Mouse (Mus musculus) hindbrain, embryonic 14.5 days (tissue): Measurements from ENCODE around the gene Slc29a3. TPM values are rescaled to one million over a fixed set of nuclear protein-coding genes. Genes with fewer than 3 reads are reported as not detected.
A peak's percentile ranks its signal among the peaks of the same experiment; 100 is the strongest.

Experiments used
- ATAC-seq: fragments of 200-750 bp; cut with Nextera tagmentation; 2 replicates; pipeline ENCODE4 v1.8.0; 2017; ENCODE audit warnings: moderate number of reproducible peaks, mild to moderate bottlenecking, moderate TSS enrichment, moderate library complexity; ENCODE audit not compliant: low FRiP score
- DNase-seq: peaks from one replicate; pipeline ENCODE4 v3.0.0-alpha.2; 2015; ENCODE audit warnings: low spot score
- H3K27ac ChIP-seq: fragments of 300-500 bp; sonication (generic); 2 replicates; pipeline ENCODE4 v1.5.1; 2014; ENCODE audit warnings: mild to moderate bottlenecking, moderate library complexity
- H3K27me3 ChIP-seq: fragments of 300-500 bp; sonication (generic); 2 replicates; pipeline ENCODE4 v1.6.1; 2014; ENCODE audit warnings: mild to moderate bottlenecking, low read length, mixed read lengths; ENCODE audit not compliant: control insufficient read depth, insufficient read depth
- H3K36me3 ChIP-seq: fragments of 300-500 bp; sonication (generic); replicated peaks from 2 replicates; pipeline ENCODE4 v1.6.1; 2014; ENCODE audit not compliant: control insufficient read depth, insufficient read depth
- H3K4me1 ChIP-seq: fragments of 300-500 bp; sonication (generic); replicated peaks from 2 replicates; pipeline ENCODE4 v1.6.1; 2014; ENCODE audit warnings: antibody characterized with exemption, low read length, mixed read lengths; ENCODE audit not compliant: control insufficient read depth, insufficient read depth
- H3K4me2 ChIP-seq: fragments of 300-500 bp; sonication (generic); replicated peaks from 2 replicates; pipeline ENCODE4 v1.6.1; 2014; ENCODE audit warnings: mild to moderate bottlenecking, moderate library complexity
- H3K4me3 ChIP-seq: fragments of 300-500 bp; sonication (generic); replicated peaks from 2 replicates; pipeline ENCODE4 v1.5.1; 2014; ENCODE audit warnings: mild to moderate bottlenecking, low read length
- H3K9ac ChIP-seq: fragments of 300-500 bp; sonication (generic); 2 replicates; pipeline ENCODE4 v1.6.1; 2014
- H3K9me3 ChIP-seq: fragments of 300-500 bp; sonication (generic); 2 replicates; pipeline ENCODE4 v1.6.1; 2016; ENCODE audit warnings: low read length; ENCODE audit not compliant: control insufficient read depth
- whole genome bisulfite sequencing: fragments of 180-500 bp; shearing (Covaris S2); extraction: QIAGEN DNeasy Blood & Tissue Kit; methylation state at CpG from one replicate; pipeline ENCODE4 v1.1.7; 2014; 5-methylcytosine and 5-hydroxymethylcytosine counted together
- polyA plus RNA-seq: library from polyadenylated mRNA; unstranded; fragments of >200 nt; fragmentation: Nextera tagmentation; extraction: Ambion mirVana; gene quantifications from 2 replicates; pipeline ENCODE4 v1.2.1, GENCODE M21; 2014

The Slc29a3 gene
- polyA plus RNA-seq, 1 experiment from 2014 or later, result 8.9 TPM

DNA sequence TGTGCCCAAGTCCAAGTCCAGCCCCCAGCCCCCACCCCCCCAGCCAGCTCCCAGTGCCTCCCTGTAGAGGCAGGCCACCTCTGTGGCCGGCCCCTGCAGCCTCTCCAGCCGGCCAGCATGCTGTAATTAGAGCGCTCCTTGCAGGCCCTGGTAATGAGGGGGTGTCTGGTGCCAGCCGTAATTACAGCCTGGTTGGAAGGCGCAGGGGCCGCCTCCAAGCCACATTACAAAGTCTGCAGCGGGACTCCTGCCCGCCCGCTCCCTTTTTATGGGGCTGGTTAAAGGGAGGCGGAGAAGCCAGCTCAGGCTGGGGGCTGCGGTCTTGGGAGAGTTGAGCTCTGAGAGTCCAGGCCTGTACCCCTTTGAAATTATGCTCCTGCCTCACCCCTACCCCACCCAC lies 41.8 kb upstream of the Slc29a3 start:
- no peak overlapping the region for H3K4me2 ChIP-seq
- no peak overlapping the region for H3K27ac ChIP-seq
- WGBS, result 37% methylated on average over 11 of the region's 11 CpGs
- H3K36me3 ChIP-seq, result no peaks in the 10 kb centered on the region
- ATAC-seq (0 out of 2 replicates have a peak, but pooled peaks have one; percentile 39), DNase-seq (no peak)
- H3K4me3 ChIP-seq, result no peak overlapping the region
- H3K9ac ChIP-seq, result no peak overlapping the region
- H3K27me3 ChIP-seq, result no peaks in the 10 kb centered on the region; the same call in 1 of the 2 replicates
- H3K4me1 ChIP-seq, result peaks cover 5% of the 10 kb centered on the region; the same call in 1 of the 2 replicates
- no peaks in the 10 kb centered on the region for H3K9me3 ChIP-seq

DNA sequence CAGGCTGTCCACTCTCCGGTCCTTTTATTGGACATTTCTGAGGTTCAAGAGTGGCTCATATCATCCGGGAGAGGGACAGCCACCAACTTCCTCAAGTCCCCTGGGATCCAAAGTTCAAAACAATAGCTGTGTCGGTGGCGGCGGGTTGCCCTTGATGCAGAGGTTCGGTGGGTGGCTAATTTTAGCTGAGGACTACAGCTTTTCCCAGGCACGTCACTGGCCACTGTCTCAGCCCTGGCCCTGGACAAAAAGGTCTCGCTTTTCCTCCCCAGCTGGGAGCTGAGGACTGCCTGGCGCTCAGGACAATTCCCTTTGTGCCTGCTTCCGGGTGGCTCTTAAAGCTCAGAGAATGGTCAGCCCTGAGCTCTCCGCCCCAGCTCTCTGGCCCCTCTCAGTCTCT lies 40.2 kb upstream of the Slc29a3 start:
- Histone ChIP-seq H3K9me3 (no peaks in the 10 kb centered on the region), H3K4me3 (no peak overlapping the region), H3K36me3 (no peaks in the 10 kb centered on the region), H3K27ac (no peak overlapping the region), H3K27me3 (no peaks in the 10 kb centered on the region; the same call in 1 of the 2 replicates), H3K9ac (no peak overlapping the region), H3K4me1 (peaks cover 5% of the 10 kb centered on the region; the same call in 1 of the 2 replicates), H3K4me2 (no peak overlapping the region)
- no peak for ATAC-seq
- no peak for DNase-seq
- WGBS, result 10% methylated on average over 11 of the region's 11 CpGs

DNA sequence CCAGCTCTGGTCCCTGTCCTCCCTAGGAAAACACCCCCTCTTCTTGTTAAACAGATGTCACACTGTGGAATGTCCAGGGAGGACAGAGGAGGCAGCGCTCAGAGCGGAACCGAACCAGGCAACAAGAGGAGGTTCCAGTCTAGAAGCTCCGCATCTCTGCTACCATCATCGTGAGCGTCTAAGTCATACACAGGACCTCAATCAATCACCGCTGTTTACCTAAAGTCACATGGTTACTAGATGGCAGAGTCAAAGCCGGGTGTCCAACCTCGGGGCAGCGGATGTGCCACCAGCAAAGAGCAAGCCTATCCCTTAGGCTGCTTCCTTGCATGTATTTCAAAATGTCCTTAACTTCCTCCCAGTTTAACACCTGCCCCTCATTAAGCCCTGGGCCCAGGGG lies 39.8 kb upstream of the Slc29a3 start:
- H3K9me3 ChIP-seq, result no peaks in the 10 kb centered on the region
- H3K9ac ChIP-seq, result no peak overlapping the region
- H3K4me3 ChIP-seq, result no peak overlapping the region
- no peak overlapping the region for H3K27ac ChIP-seq
- no peaks in the 10 kb centered on the region; the same call in 1 of the 2 replicates for H3K27me3 ChIP-seq
- H3K36me3 ChIP-seq, result no peaks in the 10 kb centered on the region
- no peak for ATAC-seq
- no peak for DNase-seq
- H3K4me2 ChIP-seq, result no peak overlapping the region
- whole genome bisulfite sequencing, result 53% methylated on average over 10 of the region's 10 CpGs
- H3K4me1 ChIP-seq, result peaks cover 5% of the 10 kb centered on the region; the same call in 1 of the 2 replicates

- 91% methylated on average over 6 of the region's 6 CpGs for WGBS
- no peaks in the 10 kb centered on the region; the same call in 1 of the 2 replicates for H3K27me3 ChIP-seq
- ATAC-seq, result no peak
- H3K36me3 ChIP-seq, result no peaks in the 10 kb centered on the region
- H3K4me1 ChIP-seq, result peaks cover 5% of the 10 kb centered on the region; the same call in 1 of the 2 replicates
- H3K9ac ChIP-seq, result no peak overlapping the region
- no peak overlapping the region for H3K27ac ChIP-seq
- H3K4me2 ChIP-seq, result no peak overlapping the region
- no peak overlapping the region for H3K4me3 ChIP-seq
- no peak for DNase-seq
- H3K9me3 ChIP-seq, result no peaks in the 10 kb centered on the region
These were observed 38.3 kb upstream of the Slc29a3 start for GRCm38 (mm10) chr10:60790912-60791311.

DNA sequence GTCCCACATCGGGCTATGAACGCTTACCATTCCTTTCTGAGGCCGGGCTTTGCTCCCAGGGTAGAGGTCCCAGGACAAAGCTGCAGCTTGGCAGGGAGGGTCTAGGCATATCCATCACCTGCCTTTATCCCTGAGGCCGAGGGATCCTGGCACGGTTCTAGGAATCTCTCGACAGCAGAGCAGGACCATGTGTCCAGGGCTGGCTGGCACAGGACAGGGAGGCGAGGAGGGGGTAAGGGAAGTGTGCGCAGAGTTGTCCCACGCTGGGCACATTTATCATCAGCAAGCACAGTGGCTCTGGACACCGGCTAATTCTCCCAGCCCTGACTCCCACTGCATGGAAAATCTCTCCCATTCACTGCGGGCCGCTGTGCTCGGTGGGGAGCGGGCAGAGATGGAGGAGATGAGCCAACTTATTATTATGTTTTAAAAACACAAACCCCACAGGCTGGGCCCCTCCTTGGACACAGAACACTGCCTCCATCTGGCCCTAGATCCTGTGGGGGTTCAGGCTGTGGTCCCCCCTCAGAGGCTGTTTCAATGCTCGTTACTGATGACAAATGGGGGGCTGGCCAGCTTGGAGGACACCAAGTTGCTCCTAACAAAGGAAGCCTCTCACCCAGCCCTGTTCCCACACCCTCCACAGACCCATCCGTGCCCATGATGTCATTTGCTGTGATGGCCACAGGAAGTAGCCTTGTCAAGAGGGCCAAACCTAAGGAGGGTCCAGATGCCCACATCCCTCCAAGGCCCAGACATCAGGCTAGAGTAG lies 34.9 kb upstream of the Slc29a3 start:
- Histone ChIP-seq H3K27me3 (no peaks in the 10 kb centered on the region; the same call in 1 of the 2 replicates), H3K36me3 (no peaks in the 10 kb centered on the region), H3K4me1 (peaks cover 3% of the 10 kb centered on the region; the same call in 1 of the 2 replicates), H3K27ac (no peak overlapping the region), H3K9ac (no peak overlapping the region), H3K4me3 (no peak overlapping the region), H3K9me3 (no peaks in the 10 kb centered on the region), H3K4me2 (no peak overlapping the region)
- WGBS, result 38% methylated on average over 16 of the region's 16 CpGs
- DNase-seq, result no peak
- ATAC-seq, result peak; percentile 78

DNA sequence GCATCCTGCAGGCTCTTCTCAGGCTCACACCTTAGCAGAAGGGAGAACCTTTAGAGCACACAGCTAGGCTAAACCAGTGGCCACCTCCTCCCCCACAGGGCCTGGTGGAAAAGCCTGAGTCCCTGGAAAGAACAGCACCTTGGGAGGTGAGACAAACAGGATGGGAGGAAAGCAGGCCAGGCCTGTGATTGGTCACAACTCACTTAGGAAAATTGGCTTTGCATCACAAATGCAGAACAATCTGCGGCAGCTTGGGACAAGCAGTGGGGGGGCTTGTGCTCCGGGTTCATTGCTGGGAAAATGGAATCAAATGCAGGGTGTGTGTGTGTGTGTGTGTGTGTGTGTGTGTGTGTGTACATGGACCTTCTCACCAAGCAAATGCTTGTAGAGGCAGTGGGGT lies 31.0 kb upstream of the Slc29a3 start:
- WGBS, result 19% methylated on average over 2 of the region's 2 CpGs
- DNase-seq (no peak), ATAC-seq (no peak)
- no peak overlapping the region for H3K9ac ChIP-seq
- H3K9me3 ChIP-seq, result no peaks in the 10 kb centered on the region
- H3K4me2 ChIP-seq, result no peak overlapping the region
- no peaks in the 10 kb centered on the region for H3K27me3 ChIP-seq
- no peak overlapping the region for H3K4me3 ChIP-seq
- H3K36me3 ChIP-seq, result no peaks in the 10 kb centered on the region
- H3K4me1 ChIP-seq, result 0 out of 2 replicates have a peak, but pooled peaks cover 2% of the 10 kb centered on the region
- H3K27ac ChIP-seq, result no peak overlapping the region

DNA sequence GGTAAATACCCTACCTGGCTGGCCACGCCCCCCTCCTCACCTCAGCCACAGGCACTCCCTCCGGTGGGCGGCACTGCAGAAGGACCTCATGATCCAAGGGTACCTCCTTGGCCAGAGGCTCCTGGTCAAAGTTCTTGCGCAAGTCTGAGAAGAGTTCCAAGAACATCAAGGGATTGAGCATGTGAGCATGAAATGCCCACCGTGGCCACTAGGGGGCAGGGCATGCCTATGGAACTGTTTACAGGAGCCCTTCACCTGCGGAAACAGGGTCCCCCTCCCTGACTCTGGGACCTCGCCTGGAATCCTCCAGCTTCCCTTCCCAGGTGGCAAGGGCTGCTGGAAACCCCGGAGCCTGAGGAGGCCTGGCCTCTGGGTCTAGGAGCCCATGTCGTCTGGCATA lies 27.0 kb upstream of the Slc29a3 start:
- WGBS, result 11% methylated on average over 9 of the region's 9 CpGs
- ATAC-seq, result peak; percentile 70

DNA sequence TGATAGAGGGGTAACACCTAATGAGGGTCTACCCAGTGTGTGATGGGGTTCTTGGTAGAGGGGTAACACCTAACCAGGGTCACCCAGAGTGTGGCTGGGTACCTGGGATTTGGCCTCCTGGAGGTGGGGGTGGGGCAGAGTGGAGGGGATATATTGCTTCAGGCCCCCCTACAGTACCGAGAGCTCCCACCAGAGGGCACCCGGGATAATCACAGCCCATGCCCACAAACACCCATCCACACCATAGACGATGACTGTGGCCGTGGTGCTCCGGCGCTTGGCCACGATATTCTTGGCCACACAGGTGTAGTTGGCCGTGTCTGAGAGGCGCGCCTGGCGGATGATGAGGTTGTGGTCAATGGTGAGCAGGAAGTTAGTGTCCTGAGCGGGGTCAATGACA lies 25.9 kb upstream of the Slc29a3 start:
- Histone ChIP-seq H3K36me3 (no peaks in the 10 kb centered on the region), H3K9ac (no peak overlapping the region), H3K27ac (no peak overlapping the region), H3K4me2 (no peak overlapping the region), H3K4me1 (0 out of 2 replicates have a peak, but pooled peaks cover 2% of the 10 kb centered on the region), H3K4me3 (no peak overlapping the region), H3K9me3 (no peaks in the 10 kb centered on the region), H3K27me3 (no peaks in the 10 kb centered on the region)
- ATAC-seq, result peak; percentile 7; the same call in 1 of the 2 replicates
- 68% methylated on average over 12 of the region's 12 CpGs for WGBS
- peak; percentile 59 for DNase-seq

More for the DNA sequence above, 27.0 kb upstream of the Slc29a3 start:
- Histone ChIP-seq H3K36me3 (no peaks in the 10 kb centered on the region), H3K27ac (no peak overlapping the region), H3K27me3 (no peaks in the 10 kb centered on the region), H3K9ac (no peak overlapping the region), H3K4me3 (no peak overlapping the region), H3K4me1 (0 out of 2 replicates have a peak, but pooled peaks cover 2% of the 10 kb centered on the region), H3K9me3 (no peaks in the 10 kb centered on the region), H3K4me2 (peak overlapping the region; percentile 27)
- peak; percentile 91 for DNase-seq

GRCm38 (mm10) chr10:60775473-60775872 lies 22.9 kb upstream of the Slc29a3 start:
- no peak overlapping the region for H3K4me3 ChIP-seq
- H3K27ac ChIP-seq, result no peak overlapping the region
- 79% methylated on average over 6 of the region's 6 CpGs for WGBS
- DNase-seq, result no peak
- no peaks in the 10 kb centered on the region for H3K27me3 ChIP-seq
- H3K9ac ChIP-seq, result no peak overlapping the region
- H3K4me1 ChIP-seq, result 0 out of 2 replicates have a peak, but pooled peaks cover 2% of the 10 kb centered on the region
- H3K9me3 ChIP-seq, result no peaks in the 10 kb centered on the region
- no peak for ATAC-seq
- no peak overlapping the region for H3K4me2 ChIP-seq
- no peaks in the 10 kb centered on the region for H3K36me3 ChIP-seq
